Mouse (Mus musculus) cerebellum, postnatal 14 days (tissue): ENCODE measurements around the gene Mcf2l.

Source experiments
- DNase-seq, 2 experiments: peaks; one replicate each; pipeline ENCODE4 v3.0.0; 2021; ENCODE audit warnings: mixed read lengths in 2 of 2

Mcf2l gene

GRCm38 (mm10) chr8:12873357-12874046 lies at the start of gene Mcf2l:
Gene Mcf2l, plus strand, starts transcription at chr8:12873806.
- DNase-seq = peak; percentile 82 to 85

DNA sequence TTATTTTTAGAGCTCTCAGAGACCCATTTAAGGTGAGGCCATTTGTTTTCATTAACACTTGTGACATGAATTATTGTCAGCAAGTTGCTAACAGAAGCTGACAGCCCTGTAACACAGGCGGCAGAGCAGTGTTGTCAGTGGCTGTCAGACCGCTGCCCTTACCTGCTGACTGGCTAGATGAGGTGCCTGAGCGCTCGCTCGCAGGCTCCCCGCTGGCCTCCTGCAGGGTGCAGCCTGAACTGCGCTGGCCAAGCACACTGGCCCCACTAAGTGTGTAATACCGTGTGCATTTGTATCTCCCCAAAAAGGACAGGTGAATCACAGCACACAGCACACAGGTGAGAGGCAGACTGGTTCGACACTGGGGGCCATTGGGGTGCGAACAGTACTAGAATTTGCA lies 49.0 kb upstream of the Mcf2l start:
- no peak for DNase-seq

DNA sequence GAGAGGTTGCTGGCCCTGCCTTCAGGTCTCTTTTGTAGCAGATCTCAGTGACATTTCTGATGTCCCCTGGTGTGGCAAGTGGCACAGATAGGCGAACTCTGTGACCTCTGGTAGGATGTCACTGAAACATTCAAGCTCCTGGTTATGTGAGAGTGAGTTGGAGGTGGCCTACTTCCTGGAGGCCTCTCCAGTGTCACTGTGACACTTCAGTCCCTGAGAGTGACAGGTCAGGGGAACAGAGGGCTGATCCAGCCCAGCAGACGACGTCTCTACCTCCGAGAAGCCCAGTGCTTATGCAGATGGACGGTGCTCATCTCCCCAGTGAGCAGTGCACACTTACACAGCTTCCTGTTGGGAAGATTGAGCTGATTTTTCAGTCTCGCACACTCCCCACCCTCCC lies 48.4 kb upstream of the Mcf2l start:
- no peak for DNase-seq

GRCm38 (mm10) chr8:12825686-12826237 lies 47.8 kb upstream of the Mcf2l start:
- DNase-seq = no peak

GRCm38 (mm10) chr8:12827124-12827523 lies 46.5 kb upstream of the Mcf2l start:
- DNase-seq = no peak

DNA sequence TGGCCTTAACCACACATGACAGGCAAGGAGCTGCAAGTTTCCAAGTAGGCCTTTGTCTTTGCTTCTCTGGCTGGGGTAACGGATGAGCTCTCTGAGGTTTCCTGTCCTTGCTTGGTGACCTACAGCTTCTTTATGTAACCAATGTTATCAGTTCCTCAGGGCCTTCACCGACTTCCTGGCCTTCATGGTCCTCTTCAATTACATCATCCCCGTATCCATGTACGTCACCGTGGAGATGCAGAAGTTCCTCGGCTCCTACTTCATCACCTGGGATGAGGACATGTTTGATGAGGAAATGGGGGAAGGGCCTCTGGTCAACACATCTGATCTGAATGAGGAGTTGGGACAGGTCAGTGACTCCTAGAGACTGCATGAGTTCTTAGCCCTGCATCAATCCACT lies 45.3 kb upstream of the Mcf2l start:
- no peak for DNase-seq

DNA sequence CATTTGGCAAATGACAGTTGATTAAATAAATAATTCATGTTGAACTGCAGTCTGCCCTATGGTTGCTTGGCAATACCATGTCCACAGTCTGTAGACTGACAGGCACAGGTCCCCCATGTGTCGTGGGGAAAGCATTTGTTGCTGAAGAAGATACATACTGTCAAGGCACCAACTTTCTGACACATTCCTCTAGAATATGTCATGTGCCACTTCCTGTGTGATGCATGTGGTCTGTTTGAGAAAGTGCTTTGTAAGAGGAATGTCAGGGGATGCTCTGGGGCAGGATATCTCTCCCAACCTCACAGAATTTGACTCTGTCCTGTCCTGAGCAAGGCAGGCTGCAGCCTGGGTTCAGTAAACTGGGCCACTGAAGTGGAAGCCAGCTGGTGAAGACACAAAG lies 44.2 kb upstream of the Mcf2l start:
- DNase-seq = no peak

GRCm38 (mm10) chr8:12831659-12832589 lies 41.7 kb upstream of the Mcf2l start:
- DNase-seq = no peak

DNA sequence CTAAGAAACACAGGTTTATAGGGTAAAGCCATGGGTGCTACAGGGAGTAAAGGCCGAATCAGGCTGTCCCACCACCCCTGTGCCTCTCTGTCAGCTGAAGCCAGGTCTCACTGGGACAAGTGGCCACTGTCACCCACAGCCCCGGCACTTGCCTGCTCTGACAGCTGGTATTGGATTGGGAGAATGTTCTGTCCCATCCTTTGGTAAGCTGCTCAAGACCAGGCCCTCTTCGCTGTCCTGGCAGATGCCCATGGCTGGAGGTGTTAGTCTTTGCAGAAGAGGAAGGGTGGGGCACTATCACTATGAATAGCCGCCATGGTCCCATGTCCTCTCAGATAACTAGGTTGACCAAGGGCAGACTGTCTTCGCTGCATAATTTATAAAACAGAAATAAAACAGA lies 40.0 kb upstream of the Mcf2l start:
- DNase-seq = no peak

- DNase-seq = no peak
Observed at GRCm38 (mm10) chr8:12840834-12841233, 32.8 kb upstream of the Mcf2l start.

GRCm38 (mm10) chr8:12842342-12842995 lies 31.1 kb upstream of the Mcf2l start:
- no peak for DNase-seq

DNA sequence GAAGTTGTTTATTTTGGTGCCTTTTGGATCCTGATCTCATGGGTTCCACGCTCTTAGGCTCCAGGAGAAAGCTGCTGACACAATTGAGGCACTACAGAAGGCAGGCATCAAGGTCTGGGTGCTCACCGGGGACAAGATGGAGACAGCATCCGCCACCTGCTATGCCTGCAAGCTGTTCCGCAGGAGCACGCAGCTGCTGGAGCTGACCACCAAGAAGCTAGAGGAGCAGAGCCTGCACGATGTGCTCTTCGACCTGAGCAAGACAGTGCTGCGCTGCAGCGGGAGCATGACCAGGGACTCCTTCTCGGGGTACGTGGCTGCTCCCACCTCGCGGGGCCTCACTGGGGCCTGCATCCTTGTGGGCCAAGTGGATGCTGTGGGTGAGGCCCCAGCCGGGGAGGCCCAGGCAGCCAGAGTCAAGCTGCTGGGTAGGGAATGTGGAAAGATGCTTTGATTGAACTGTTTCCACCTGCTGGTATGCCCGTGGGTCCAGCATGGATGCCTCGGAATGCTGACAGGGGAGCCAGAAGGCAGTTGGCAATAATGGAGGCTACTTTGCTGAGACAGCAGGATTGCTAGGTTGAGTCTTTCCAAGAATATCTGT lies 29.2 kb upstream of the Mcf2l start:
- peak in 1 of 2 experiments; percentile 34 for DNase-seq

GRCm38 (mm10) chr8:12846447-12846846 lies 27.2 kb upstream of the Mcf2l start:
- DNase-seq = no peak

- no peak for DNase-seq
Observed at GRCm38 (mm10) chr8:12851241-12851640, 22.4 kb upstream of the Mcf2l start.

- no peak for DNase-seq
Observed at GRCm38 (mm10) chr8:12856038-12856437, 17.6 kb upstream of the Mcf2l start.

GRCm38 (mm10) chr8:12863061-12863460 lies 10.5 kb upstream of the Mcf2l start:
- peak; percentile 78 to 79 for DNase-seq

DNA sequence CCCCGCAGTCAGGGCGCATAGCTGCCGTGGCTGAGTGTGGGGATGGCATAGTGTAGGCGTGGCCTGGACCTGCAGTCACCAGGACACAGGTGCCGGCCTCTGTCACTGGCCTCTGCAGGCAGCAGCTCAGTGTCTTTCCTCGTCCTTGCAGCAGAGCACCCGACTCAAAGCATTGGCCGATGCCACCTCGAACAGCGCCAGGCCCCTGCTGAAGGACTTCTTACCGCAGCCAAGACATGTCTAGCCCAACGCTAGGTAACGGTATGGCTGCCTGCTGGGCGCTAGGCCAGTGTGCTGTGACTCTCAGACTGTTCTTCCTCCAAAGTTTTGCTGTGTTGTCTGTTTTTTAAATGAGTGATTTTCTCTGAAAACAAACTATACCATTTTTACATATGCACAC lies 10.0 kb upstream of the Mcf2l start:
- DNase-seq = peak; percentile 55 to 68

GRCm38 (mm10) chr8:12865790-12866189 lies 7.8 kb upstream of the Mcf2l start:
- DNase-seq = no peak

- no peak for DNase-seq
Observed at GRCm38 (mm10) chr8:12869661-12870060, 3.9 kb upstream of the Mcf2l start.

GRCm38 (mm10) chr8:12870656-12871055 lies 3.0 kb upstream of the Mcf2l start:
- no peak for DNase-seq

- DNase-seq = no peak
Observed at GRCm38 (mm10) chr8:12871461-12871860, 2.1 kb upstream of the Mcf2l start.

- no peak for DNase-seq
Observed at GRCm38 (mm10) chr8:12872983-12873356, 636 bp upstream of the Mcf2l start.
